Mouse (Mus musculus): Measurements from ENCODE around the gene Otud7b. TPM values are rescaled to one million over a fixed set of nuclear protein-coding genes. Genes with fewer than 3 reads are reported as not detected.

The Otud7b gene
- total and polyA plus RNA-seq, 2 experiments = 5.9 to 8.9 TPM

DNA sequence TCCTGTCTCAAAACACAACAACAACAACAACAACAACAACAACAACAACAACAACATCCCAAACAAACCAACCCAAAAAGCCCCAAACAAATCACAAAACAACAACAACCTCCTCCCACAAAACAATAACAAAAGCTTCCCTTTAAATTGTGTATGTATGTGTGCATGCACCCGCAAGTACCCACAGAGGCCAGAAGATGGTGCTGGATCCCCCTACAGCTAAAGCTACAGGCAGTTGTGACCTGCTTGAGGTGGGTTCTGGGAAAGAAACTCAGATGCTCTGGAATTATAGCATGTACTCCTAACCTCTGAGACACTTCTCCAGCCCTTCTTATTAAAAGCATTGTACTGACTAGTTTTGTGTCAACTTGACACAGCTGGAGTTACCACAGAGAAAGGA lies 23.3 kb upstream of the Otud7b start:
- Histone ChIP-seq H3K27ac (replicated peaks; ENCODE audit: insufficient read depth, low read depth, low read length) (no peak overlapping the region), H3K4me3 (ENCODE audit: insufficient read depth, low read depth, low read length) (no peak overlapping the region), H3K36me3 (ENCODE audit: control insufficient read depth, insufficient read depth, low read length) (no peaks in the 10 kb centered on the region), H3K27me3 (ENCODE audit: control insufficient read depth, insufficient read depth, low read length) (no peaks in the 10 kb centered on the region), H3K9ac (ENCODE audit: low read depth, low read length) (no peak overlapping the region), H3K79me2 (ENCODE audit: control insufficient read depth, insufficient read depth, low read length) (no peaks in the 10 kb centered on the region), H3K4me1 (ENCODE audit: control insufficient read depth, insufficient read depth, low read length) (peaks cover 2% of the 10 kb centered on the region; the same call in 1 of the 2 replicates)
- TF ChIP-seq POLR2A (IDR thresholded peaks at IDR 0.05; ENCODE audit: extremely low read depth, insufficient read depth, low read length) = no peak
- TF ChIP-seq CTCF (IDR thresholded peaks at IDR 0.05; ENCODE audit: low read depth, low read length) = peak; percentile 58; the same call in 1 of the 2 replicates
- peak; percentile 19 for DNase-seq (ENCODE audit: extremely low read depth, low read depth, low spot score)
- 89% methylated on average over 1 of the region's 1 CpGs for WGBS

DNA sequence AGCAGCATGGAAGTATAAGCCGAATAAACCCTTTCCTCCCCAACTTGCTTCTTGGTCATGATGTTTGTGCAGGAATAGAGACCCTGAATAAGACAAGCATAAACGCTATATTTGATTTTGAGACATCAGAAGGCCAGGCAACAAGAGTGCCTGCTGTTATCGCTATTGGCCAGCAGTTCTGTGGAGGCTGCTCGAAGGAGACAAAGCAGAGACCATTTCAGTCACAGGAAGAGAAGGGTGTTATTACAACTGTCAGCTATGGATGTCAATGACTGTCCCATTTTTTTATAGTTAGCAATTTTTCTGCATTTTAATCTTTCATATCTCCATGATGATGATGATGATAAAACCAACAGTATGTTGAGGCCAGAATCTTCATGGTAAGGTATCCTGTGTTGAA lies 22.7 kb upstream of the Otud7b start:
- Histone ChIP-seq H3K27ac (replicated peaks; ENCODE audit: insufficient read depth, low read depth, low read length) (no peak overlapping the region), H3K4me3 (ENCODE audit: insufficient read depth, low read depth, low read length) (no peak overlapping the region), H3K9ac (ENCODE audit: low read depth, low read length) (no peak overlapping the region), H3K36me3 (ENCODE audit: control insufficient read depth, insufficient read depth, low read length) (no peaks in the 10 kb centered on the region), H3K79me2 (ENCODE audit: control insufficient read depth, insufficient read depth, low read length) (no peaks in the 10 kb centered on the region), H3K27me3 (ENCODE audit: control insufficient read depth, insufficient read depth, low read length) (no peaks in the 10 kb centered on the region), H3K4me1 (ENCODE audit: control insufficient read depth, insufficient read depth, low read length) (peaks cover 2% of the 10 kb centered on the region; the same call in 1 of the 2 replicates)
- no peak for TF ChIP-seq CTCF (IDR thresholded peaks at IDR 0.05; ENCODE audit: low read depth, low read length)
- no peak for TF ChIP-seq POLR2A (IDR thresholded peaks at IDR 0.05; ENCODE audit: extremely low read depth, insufficient read depth, low read length)
- WGBS = 91% methylated on average over 4 of the region's 4 CpGs
- no peak for DNase-seq (ENCODE audit: extremely low read depth, low read depth, low spot score)

DNA sequence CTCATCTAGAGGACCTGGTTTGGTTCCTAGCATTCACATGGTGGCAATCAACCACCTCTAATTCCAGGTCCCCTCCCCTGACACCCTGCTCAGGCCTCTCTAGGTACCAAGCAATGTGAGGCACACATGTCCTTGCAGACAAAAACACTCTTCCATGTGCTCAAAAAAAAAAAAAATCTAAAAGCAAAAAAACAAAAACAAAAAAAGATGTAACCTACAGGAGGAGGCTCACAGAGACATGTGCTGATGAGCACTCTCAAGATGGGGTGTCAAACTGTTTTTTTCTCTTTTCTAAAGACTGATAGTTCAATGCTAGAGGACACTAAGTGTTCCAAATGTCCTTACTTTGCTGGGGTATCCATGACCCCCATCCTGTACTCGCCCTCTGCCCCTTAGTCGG lies 22.2 kb upstream of the Otud7b start:
- no peaks in the 10 kb centered on the region for H3K36me3 ChIP-seq (ENCODE audit: control insufficient read depth, insufficient read depth, low read length)
- H3K4me3 ChIP-seq (ENCODE audit: insufficient read depth, low read depth, low read length) = no peak overlapping the region
- no peaks in the 10 kb centered on the region for H3K27me3 ChIP-seq (ENCODE audit: control insufficient read depth, insufficient read depth, low read length)
- H3K79me2 ChIP-seq (ENCODE audit: control insufficient read depth, insufficient read depth, low read length) = no peaks in the 10 kb centered on the region
- TF ChIP-seq CTCF (IDR thresholded peaks at IDR 0.05; ENCODE audit: low read depth, low read length) (no peak), POLR2A (IDR thresholded peaks at IDR 0.05; ENCODE audit: extremely low read depth, insufficient read depth, low read length) (no peak)
- H3K27ac ChIP-seq (replicated peaks; ENCODE audit: insufficient read depth, low read depth, low read length) = no peak overlapping the region
- no peak overlapping the region for H3K9ac ChIP-seq (ENCODE audit: low read depth, low read length)
- WGBS = 96% methylated on average over 2 of the region's 2 CpGs
- H3K4me1 ChIP-seq (ENCODE audit: control insufficient read depth, insufficient read depth, low read length) = peaks cover 2% of the 10 kb centered on the region; the same call in 1 of the 2 replicates
- DNase-seq (ENCODE audit: extremely low read depth, low read depth, low spot score) = no peak

DNA sequence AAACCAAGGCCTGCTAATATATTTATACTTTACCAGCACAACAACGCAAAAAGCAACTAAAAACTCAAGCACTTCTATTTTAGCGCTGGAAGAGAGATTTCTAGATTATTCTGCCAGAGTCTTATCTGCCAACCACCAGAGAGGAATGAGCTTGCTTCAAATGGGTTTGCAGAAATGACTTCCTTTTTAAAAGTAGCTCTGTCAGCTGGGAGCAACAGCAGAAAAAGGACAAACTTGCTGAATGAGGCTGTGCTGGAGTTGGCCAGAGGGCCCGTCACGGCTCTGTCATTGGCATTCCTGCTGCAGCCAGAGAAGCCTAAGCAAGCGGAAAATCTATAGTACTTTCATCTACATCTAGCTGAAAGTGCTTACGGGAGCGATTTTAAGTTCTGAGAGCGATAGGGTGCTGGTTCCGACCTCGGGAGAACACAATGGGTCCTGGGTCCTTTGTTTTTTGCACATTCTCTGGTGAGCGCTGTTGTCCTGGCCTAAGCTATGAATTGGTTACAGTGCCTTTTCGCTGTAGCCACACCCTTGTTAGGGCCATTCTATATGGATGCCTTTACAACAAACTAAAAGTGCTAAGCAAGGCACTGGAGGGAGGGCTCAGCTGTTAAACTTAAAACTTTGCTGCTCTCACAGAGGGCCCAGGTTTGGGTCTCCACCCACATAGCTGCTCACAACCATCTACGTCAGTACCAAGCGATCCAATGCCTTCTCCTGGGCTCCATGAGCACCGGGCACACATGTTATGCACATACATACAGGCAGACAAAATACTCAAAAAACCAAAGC lies 21.4 kb upstream of the Otud7b start:
- no peak overlapping the region; the same call in 1 of the 2 replicates for H3K9ac ChIP-seq (ENCODE audit: low read depth, low read length)
- H3K27ac ChIP-seq (replicated peaks; ENCODE audit: insufficient read depth, low read depth, low read length) = no peak overlapping the region
- H3K4me3 ChIP-seq (ENCODE audit: insufficient read depth, low read depth, low read length) = no peak overlapping the region
- no peaks in the 10 kb centered on the region for H3K79me2 ChIP-seq (ENCODE audit: control insufficient read depth, insufficient read depth, low read length)
- no peak for TF ChIP-seq POLR2A (IDR thresholded peaks at IDR 0.05; ENCODE audit: extremely low read depth, insufficient read depth, low read length)
- TF ChIP-seq CTCF (IDR thresholded peaks at IDR 0.05; ENCODE audit: low read depth, low read length) = no peak
- peaks cover 2% of the 10 kb centered on the region; the same call in 1 of the 2 replicates for H3K4me1 ChIP-seq (ENCODE audit: control insufficient read depth, insufficient read depth, low read length)
- H3K27me3 ChIP-seq (ENCODE audit: control insufficient read depth, insufficient read depth, low read length) = no peaks in the 10 kb centered on the region
- no peaks in the 10 kb centered on the region for H3K36me3 ChIP-seq (ENCODE audit: control insufficient read depth, insufficient read depth, low read length)
- no peak for DNase-seq (ENCODE audit: extremely low read depth, low read depth, low spot score)
- 78% methylated on average over 15 of the region's 15 CpGs for WGBS

DNA sequence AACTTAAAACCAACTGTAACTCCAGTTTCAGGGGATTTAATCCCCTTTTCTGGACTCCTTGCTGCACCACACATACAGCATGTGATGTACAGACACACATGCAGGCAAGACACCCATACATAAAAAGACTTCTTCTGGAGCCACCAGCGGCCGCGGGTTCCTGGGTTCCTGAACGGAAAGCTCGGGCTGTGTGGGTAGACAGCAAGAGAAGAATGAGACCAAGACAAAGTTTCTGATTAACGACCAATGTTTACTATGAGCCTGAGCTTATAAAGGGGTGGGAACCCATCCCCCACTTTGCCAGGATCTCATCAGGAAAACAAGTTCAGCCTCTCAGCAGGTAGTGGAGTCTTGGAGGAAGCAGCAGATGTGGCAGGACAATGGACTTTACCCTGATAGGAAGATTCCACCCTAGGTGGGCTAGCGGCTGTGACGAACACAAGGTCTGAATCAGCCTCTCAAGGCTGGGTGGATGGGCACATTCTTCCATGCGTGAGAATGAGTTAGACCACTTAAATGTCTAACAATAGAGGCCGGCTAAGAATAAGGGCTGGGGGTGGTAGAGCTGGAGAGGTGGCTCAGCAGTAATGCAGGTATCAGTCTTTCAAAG lies 20.1 kb upstream of the Otud7b start:
- 0 out of 2 replicates have a peak, but pooled peaks cover 2% of the 10 kb centered on the region for H3K4me1 ChIP-seq (ENCODE audit: control insufficient read depth, insufficient read depth, low read length)
- TF ChIP-seq POLR2A (IDR thresholded peaks at IDR 0.05; ENCODE audit: extremely low read depth, insufficient read depth, low read length) (no peak), CTCF (IDR thresholded peaks at IDR 0.05; ENCODE audit: low read depth, low read length) (no peak)

More for the DNA sequence above, 20.1 kb upstream of the Otud7b start:
- DNase-seq (ENCODE audit: extremely low read depth, low read depth, low spot score) = no peak
- WGBS = 85% methylated on average over 10 of the region's 10 CpGs
- Histone ChIP-seq H3K9ac (ENCODE audit: low read depth, low read length) (no peak overlapping the region), H3K27me3 (ENCODE audit: control insufficient read depth, insufficient read depth, low read length) (no peaks in the 10 kb centered on the region), H3K27ac (replicated peaks; ENCODE audit: insufficient read depth, low read depth, low read length) (no peak overlapping the region), H3K4me3 (ENCODE audit: insufficient read depth, low read depth, low read length) (no peak overlapping the region), H3K79me2 (ENCODE audit: control insufficient read depth, insufficient read depth, low read length) (no peaks in the 10 kb centered on the region), H3K36me3 (ENCODE audit: control insufficient read depth, insufficient read depth, low read length) (no peaks in the 10 kb centered on the region)
